Mouse (Mus musculus) bone marrow, adult 2 months (tissue): ENCODE measurements around the gene Tex35.

Experiments used
- CTCF ChIP-seq: fragments of 200-500 bp; IDR thresholded peaks from 2 replicates; pipeline ENCODE4 v1.5.1; 2011; ENCODE audit warnings: low read length, control low read depth; ENCODE audit not compliant: control insufficient read depth, insufficient read depth
- POLR2A ChIP-seq: fragments of 200-500 bp; IDR thresholded peaks from 2 replicates; pipeline ENCODE4 v1.6.1; 2011; ENCODE audit warnings: low read depth, mild to moderate bottlenecking, control low read depth, low read length, borderline replicate concordance; ENCODE audit not compliant: control insufficient read depth

- TF ChIP-seq CTCF (no peak), POLR2A (no peak)
Measured at GRCm38 (mm10) chr1:157108580-157108979, at the start of gene Tex35.
